Mouse (Mus musculus) adrenal gland, adult (tissue): ENCODE data around the gene Fbxl17.

Experiments
- DNase-seq, 2 experiments: peaks; one replicate each; pipeline ENCODE4 v3.0.0; 2022 to 2023; ENCODE audit warnings: low spot score in 1 of 2; ENCODE audit not compliant: inconsistent age in 2 of 2

Gene Fbxl17

GRCm38 (mm10) chr17:63462512-63462911 is 37.3 kb downstream of the Fbxl17 start:
- no peak for DNase-seq

GRCm38 (mm10) chr17:63459712-63460495 is 39.9 kb downstream of the Fbxl17 start:
- no peak for DNase-seq

- DNase-seq, result no peak
Measured at GRCm38 (mm10) chr17:63458052-63458451, 41.8 kb downstream of the Fbxl17 start.

- no peak for DNase-seq
Measured at GRCm38 (mm10) chr17:63451311-63452006, 48.4 kb downstream of the Fbxl17 start.

- no peak for DNase-seq
Measured at GRCm38 (mm10) chr17:63447691-63448090, 52.1 kb downstream of the Fbxl17 start.

- no peak for DNase-seq
Measured at GRCm38 (mm10) chr17:63446971-63447679, 52.7 kb downstream of the Fbxl17 start.

- DNase-seq, result no peak
Measured at GRCm38 (mm10) chr17:63445212-63445611, 54.6 kb downstream of the Fbxl17 start.

GRCm38 (mm10) chr17:63437424-63437823 is 62.4 kb downstream of the Fbxl17 start:
- no peak for DNase-seq

- peak in 1 of 2 experiments; percentile 68 for DNase-seq
Measured at GRCm38 (mm10) chr17:63434081-63434480, 65.7 kb downstream of the Fbxl17 start.

- DNase-seq, result peak in 1 of 2 experiments; percentile 65
Measured at GRCm38 (mm10) chr17:63431650-63432049, 68.2 kb downstream of the Fbxl17 start.

GRCm38 (mm10) chr17:63430395-63431075 is 69.3 kb downstream of the Fbxl17 start:
- DNase-seq, result peak in 1 of 2 experiments; percentile 22

- DNase-seq, result no peak
Measured at GRCm38 (mm10) chr17:63423851-63424250, 76.0 kb downstream of the Fbxl17 start.

- no peak for DNase-seq
Measured at GRCm38 (mm10) chr17:63422685-63423084, 77.1 kb downstream of the Fbxl17 start.

GRCm38 (mm10) chr17:63421864-63422263 is 78.0 kb downstream of the Fbxl17 start:
- DNase-seq, result no peak

- DNase-seq, result no peak
Measured at GRCm38 (mm10) chr17:63419503-63419902, 80.3 kb downstream of the Fbxl17 start.

- peak in 1 of 2 experiments; percentile 84 for DNase-seq
Measured at GRCm38 (mm10) chr17:63413973-63414580, 85.7 kb downstream of the Fbxl17 start.

- no peak for DNase-seq
Measured at GRCm38 (mm10) chr17:63411564-63411963, 88.3 kb downstream of the Fbxl17 start.

GRCm38 (mm10) chr17:63410101-63410500 is 89.7 kb downstream of the Fbxl17 start:
- no peak for DNase-seq

- DNase-seq, result no peak
Measured at GRCm38 (mm10) chr17:63405955-63406354, 93.9 kb downstream of the Fbxl17 start.

GRCm38 (mm10) chr17:63405471-63405870 is 94.3 kb downstream of the Fbxl17 start:
- DNase-seq, result no peak

GRCm38 (mm10) chr17:63404968-63405367 is 94.8 kb downstream of the Fbxl17 start:
- DNase-seq, result peak; percentile 55 to 82
